Mouse (Mus musculus) kidney, postnatal 10 days (tissue): ENCODE measurements at regions not wholly inside any gene's neighbourhood (a gene's known extent, or its start where the extent isn't known, plus 50 kb on each side); places are given as distances from the start of the nearest gene placed in this dataset.
A peak's percentile ranks its signal among the peaks of the same experiment; 100 is the strongest.
"Not testable (repeated sequence)": the region's sequence is repeated elsewhere in the genome, so short reads cannot be mapped to it uniquely, and the experiment has no call there.

Source experiments
- DNase-seq: peaks from one replicate; pipeline ENCODE4 v3.0.0; 2021; ENCODE audit warnings: mixed read lengths

GRCm38 (mm10) chr4:18349157-18349556 lies 1256.1 kb upstream of the Gm12353 start:
- no peak for DNase-seq

GRCm38 (mm10) chr4:18365514-18365913 lies 1239.7 kb upstream of the Gm12353 start:
- no peak for DNase-seq

GRCm38 (mm10) chr4:18365916-18366315 lies 1239.3 kb upstream of the Gm12353 start:
- no peak for DNase-seq

- no peak for DNase-seq
Measured at GRCm38 (mm10) chr4:18394815-18395521, 1210.3 kb upstream of the Gm12353 start.

- DNase-seq, result not testable (repeated sequence)
Measured at GRCm38 (mm10) chr4:18395528-18396128, 1209.6 kb upstream of the Gm12353 start.

- DNase-seq, result no peak
Measured at GRCm38 (mm10) chr4:18410338-18410737, 1194.9 kb upstream of the Gm12353 start.

GRCm38 (mm10) chr4:18441385-18441784 lies 1163.9 kb upstream of the Gm12353 start:
- no peak for DNase-seq

- DNase-seq, result peak; percentile 44
Measured at GRCm38 (mm10) chr4:18444284-18445004, 1160.8 kb upstream of the Gm12353 start.

GRCm38 (mm10) chr4:18461641-18462040 lies 1143.6 kb upstream of the Gm12353 start:
- no peak for DNase-seq

- not testable (repeated sequence) for DNase-seq
Measured at GRCm38 (mm10) chr4:18468271-18468670, 1137.0 kb upstream of the Gm12353 start.

GRCm38 (mm10) chr4:18469534-18469933 lies 1135.7 kb upstream of the Gm12353 start:
- DNase-seq, result no peak
